Mouse (Mus musculus): ENCODE results near the gene Heatr5a.

The Heatr5a gene

GRCm38 (mm10) chr12:51886369-51886768, 84.8 kb downstream of the Heatr5a start:
- DNase-seq (ENCODE audit: low read depth, low spot score), result no peak

- DNase-seq (ENCODE audit: low read depth, low spot score), result no peak
Observed at GRCm38 (mm10) chr12:51884801-51885200, 86.3 kb downstream of the Heatr5a start.

DNA sequence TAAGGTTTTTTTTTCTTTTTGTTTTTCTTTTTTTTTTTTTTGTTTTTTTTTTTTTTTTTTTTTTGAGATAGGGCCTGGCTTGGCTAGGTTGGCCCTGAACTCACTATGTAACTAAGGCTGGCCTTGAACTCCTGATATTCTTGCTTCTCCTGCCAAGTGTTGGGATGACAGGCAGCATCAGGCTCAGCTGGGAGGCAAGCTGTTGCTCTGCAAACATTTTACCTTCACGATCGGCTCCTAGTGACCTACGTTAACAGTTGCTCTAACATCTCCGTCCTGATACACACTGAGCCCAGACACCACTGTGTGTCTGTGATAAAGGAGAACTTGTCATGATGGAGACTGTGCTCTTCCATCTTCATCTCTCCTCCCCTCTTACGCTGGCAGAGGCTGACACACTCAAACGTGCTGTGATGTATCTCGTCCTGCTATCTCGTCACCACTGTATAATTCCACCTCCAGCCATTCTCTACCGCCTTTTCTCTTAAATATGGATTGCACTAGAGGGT, 87.8 kb downstream of the Heatr5a start:
- no peak for DNase-seq (ENCODE audit: low read depth, low spot score)

GRCm38 (mm10) chr12:51882606-51883296, 88.4 kb downstream of the Heatr5a start:
- no peak for DNase-seq (ENCODE audit: low read depth, low spot score)

- no peak for DNase-seq (ENCODE audit: low read depth, low spot score)
Observed at GRCm38 (mm10) chr12:51881775-51882174, 89.3 kb downstream of the Heatr5a start.

DNA sequence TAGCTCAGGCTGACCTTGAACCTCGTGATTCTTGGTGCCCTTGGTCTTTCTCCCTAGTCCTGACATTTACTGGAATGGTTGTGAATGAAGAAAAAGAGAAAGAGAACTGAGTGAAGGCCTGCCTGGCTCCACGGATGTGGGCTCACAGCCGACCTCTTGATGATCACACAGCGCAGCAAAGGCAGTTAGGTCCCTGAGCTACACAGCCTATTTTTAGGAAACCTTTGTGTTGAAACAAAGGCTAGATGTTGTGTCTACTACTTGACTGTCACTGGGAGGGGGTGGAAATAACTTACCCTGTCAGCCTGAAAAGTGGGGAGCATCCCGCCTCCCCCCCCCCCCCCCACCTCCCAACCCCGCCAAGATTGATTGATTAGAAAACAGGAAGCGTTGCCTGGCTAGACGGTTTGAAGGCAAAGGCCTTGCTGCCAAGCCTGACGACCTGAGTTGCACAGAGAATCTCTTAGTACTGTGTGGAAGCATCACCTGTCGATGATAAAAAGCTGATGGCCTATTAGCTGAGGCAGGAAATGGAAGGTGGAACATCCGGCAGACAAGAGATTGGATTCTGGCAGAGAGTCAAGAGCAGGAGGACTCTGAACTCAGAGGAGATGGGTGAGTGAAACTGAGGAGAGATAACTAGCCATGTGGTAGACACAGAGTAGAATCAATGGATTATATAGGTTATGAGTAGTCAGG, 99.5 kb downstream of the Heatr5a start:
- DNase-seq (ENCODE audit: low read depth, low spot score), result no peak

- DNase-seq (ENCODE audit: low read depth, low spot score), result no peak
Observed at GRCm38 (mm10) chr12:51869511-51869910, 101.6 kb downstream of the Heatr5a start.

GRCm38 (mm10) chr12:51867076-51867475, 104.0 kb downstream of the Heatr5a start:
- DNase-seq (ENCODE audit: low read depth, low spot score), result no peak

DNA sequence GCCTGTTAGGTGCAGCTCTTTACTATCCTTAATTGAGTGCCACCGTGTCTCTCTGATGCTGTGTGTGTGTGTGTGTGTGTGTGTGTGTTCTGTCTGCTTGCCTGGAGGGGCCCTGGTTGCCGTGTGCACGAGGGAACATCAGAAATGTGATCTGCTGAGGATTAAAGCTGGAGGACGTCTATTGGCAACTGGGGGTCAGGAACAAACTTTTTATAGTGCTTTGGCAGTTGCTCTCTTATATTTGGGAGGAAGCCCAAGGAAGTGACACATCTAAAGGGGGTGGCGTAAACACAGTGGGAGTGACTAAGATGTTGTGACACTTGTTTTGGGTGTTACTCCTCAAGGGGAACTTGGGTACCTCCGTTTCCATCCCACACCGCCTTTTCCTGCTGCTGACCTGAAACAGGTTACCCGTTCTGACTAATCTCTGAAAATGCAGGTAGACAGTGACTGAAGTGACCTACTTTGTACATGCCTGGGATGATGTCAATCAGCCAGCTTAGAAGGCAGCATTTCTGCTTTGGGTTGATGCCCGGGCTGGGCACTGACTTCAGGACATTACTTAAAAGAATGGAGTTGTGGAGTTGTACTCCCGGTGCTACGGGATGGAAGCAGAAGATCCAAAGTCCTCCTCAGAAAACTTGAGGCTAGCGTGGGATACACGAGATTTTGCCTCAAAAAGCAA, 104.8 kb downstream of the Heatr5a start:
- DNase-seq (ENCODE audit: low read depth, low spot score), result no peak

GRCm38 (mm10) chr12:51865790-51866179, 105.3 kb downstream of the Heatr5a start:
- DNase-seq (ENCODE audit: low read depth, low spot score), result no peak

- peak; percentile 52 for DNase-seq (ENCODE audit: low read depth, low spot score)
Observed at GRCm38 (mm10) chr12:51865061-51865789, 105.9 kb downstream of the Heatr5a start.

GRCm38 (mm10) chr12:51863116-51864002, 107.8 kb downstream of the Heatr5a start:
- DNase-seq (ENCODE audit: low read depth, low spot score), result no peak

DNA sequence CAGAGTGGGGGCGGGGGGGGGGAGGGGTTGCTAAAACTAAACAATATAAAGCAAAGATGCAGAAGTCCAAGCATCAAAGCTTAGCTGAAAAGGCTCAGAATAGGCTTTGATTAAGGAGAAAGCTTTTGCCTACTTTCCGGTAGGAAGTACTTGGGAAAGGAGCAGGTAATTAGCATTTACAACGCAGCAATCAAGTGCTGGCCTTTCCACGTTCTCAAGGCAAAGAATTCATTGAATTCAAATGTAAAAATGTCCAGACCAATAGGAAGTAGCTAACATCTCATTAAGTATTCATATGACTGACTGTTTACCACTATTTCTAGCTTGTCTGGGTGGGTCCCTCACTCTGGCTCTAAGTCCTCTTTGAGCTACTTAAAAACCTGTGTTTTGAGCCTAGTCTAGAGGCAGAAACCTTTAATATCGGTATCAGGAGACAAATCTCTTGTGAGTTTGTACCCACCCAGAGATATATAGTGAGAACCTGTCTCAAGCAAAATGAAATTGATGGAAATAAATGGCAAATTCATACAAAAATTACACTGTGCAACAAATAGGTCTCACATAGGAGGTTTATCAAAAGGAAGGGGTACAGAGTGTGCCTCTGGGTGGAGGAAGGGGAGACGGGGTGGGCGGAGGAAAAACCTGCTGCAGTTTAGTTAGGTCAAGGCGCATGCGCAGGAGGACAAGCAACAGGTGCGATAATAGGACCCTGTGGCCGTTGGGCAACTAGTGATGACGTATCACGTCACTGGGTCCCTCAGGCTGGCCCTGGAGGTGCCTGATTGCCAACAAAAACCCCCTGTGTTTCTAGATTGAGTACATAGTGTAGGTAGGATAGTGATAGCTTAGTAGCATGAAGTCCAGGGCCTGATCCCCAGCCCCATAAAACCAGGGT, 112.7 kb downstream of the Heatr5a start:
- no peak for DNase-seq (ENCODE audit: low read depth, low spot score)

DNA sequence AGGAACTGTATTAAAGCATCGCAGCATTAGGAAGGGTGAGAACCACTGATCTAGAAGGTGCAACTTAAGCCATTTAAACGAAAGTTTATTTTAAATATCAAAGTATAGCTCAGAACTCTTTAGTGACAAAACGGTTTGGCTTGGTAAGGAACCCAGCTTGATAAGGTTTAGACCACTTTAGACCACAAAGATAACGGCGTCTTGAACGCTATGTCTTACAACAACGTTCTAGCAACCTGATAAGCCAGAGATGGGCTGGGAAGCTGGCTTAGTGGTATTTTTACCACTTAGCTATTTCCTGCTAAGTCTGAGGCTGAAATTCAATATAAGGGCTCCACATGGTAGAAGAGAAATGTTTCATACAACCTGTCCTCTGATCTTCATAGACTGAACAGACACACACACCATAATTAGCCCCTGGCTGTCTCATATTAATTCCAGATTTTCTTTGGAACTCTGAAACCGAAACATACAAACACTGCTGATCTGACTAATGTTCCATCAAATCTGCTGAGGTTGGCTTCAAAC, 114.3 kb downstream of the Heatr5a start:
- no peak for DNase-seq (ENCODE audit: low read depth, low spot score)

- DNase-seq (ENCODE audit: low read depth, low spot score), result no peak
Observed at GRCm38 (mm10) chr12:51855872-51856271, 115.2 kb downstream of the Heatr5a start.

DNA sequence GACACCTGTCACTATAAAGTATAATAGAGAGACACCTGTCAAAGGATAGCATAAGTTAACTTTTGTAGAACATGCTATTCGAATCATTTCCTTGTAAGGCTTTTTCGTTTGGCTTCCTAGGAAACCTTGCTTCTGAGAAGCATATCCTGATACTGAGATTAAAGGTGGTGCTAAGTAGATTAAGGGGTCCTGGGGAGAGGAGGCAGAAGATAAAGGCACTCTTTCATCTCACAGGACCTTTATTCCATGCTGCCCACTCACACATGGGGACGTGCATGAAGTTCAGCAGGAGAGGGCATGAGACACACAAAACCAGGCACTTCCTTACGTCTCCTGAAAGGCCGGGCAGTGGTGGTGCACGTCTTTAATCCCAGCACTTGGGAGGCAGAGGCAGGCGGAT, 115.7 kb downstream of the Heatr5a start:
- DNase-seq (ENCODE audit: low read depth, low spot score), result no peak

DNA sequence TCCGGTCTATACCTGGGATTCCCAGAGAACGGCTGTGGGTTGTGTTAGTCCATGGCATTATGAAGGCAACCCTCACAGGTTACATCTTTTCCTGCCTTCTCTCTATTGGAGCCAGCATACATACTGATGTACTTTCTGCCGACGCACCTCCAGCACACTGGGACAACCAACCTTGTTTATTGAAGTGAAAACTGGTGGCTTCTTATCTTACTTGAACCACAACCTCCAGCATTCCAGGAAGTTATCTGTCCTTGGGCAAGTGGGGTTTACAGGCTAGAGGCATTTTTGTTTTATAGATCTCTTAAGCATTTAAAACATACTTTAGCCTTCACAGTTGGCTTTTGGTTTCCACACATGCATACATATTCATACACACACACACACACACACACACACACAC, 119.5 kb downstream of the Heatr5a start:
- no peak for DNase-seq (ENCODE audit: low read depth, low spot score)

DNA sequence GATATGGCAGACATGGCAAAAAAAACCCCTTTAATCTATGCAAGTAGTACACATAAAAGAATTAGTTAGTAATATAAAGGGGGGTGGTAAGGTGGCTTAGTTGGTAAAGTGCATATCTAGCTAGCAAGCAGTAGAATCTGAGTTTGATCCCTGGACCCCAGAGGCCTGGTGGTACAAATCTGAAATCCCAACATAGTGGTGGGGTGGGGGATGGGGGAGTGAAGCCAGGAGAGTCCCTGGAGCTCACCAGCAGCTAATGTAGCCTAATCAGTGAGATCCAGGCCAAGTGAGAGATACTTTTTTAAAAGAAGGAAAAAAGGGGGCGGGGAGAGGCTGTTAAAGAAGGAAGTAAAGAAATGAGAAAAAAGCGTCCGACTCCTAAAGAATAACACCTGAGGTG, 120.0 kb downstream of the Heatr5a start:
- no peak for DNase-seq (ENCODE audit: low read depth, low spot score)

GRCm38 (mm10) chr12:51850339-51850738, 120.8 kb downstream of the Heatr5a start:
- DNase-seq (ENCODE audit: low read depth, low spot score), result no peak

- DNase-seq (ENCODE audit: low read depth, low spot score), result no peak
Observed at GRCm38 (mm10) chr12:51849902-51850301, 121.2 kb downstream of the Heatr5a start.
